Mouse (Mus musculus) C2C12 (cell line): ENCODE measurements at regions not wholly inside any gene's neighbourhood (a gene's known extent, or its start where the extent isn't known, plus 50 kb on each side); places are given as distances from the start of the nearest gene placed in this dataset.

ENCODE experiments used
- H3K27me3 ChIP-seq: one replicate; pipeline ENCODE4 v1.6.1; 2011; ENCODE audit not compliant: control insufficient read depth, insufficient read depth, insufficient read length
- H3K36me3 ChIP-seq: one replicate; pipeline ENCODE4 v1.6.1; 2011; ENCODE audit not compliant: control insufficient read depth, insufficient read depth
- H3K4me3 ChIP-seq: one replicate; pipeline ENCODE4 v1.5.1; 2011; ENCODE audit warnings: mild to moderate bottlenecking, control low read depth; ENCODE audit not compliant: poor library complexity, insufficient read depth, severe bottlenecking
- H3K79me2 ChIP-seq: one replicate; pipeline ENCODE4 v1.6.1; 2011; ENCODE audit not compliant: control insufficient read depth, insufficient read depth
- H3K79me3 ChIP-seq: one replicate; pipeline ENCODE4 v1.6.1; 2011; ENCODE audit warnings: low read depth, control low read depth
- H3ac ChIP-seq: one replicate; pipeline ENCODE3; 2011; ENCODE audit warnings: low read depth; ENCODE audit not compliant: control insufficient read depth, insufficient read length
- CEBPB ChIP-seq: IDR thresholded peaks from one replicate; pipeline ENCODE4 v1.6.1; 2011; ENCODE audit warnings: low read depth, mild to moderate bottlenecking, control low read depth, moderate library complexity
- CTCF ChIP-seq: IDR thresholded peaks from one replicate; pipeline ENCODE4 v1.5.1; 2011; ENCODE audit not compliant: control insufficient read depth, insufficient read depth, insufficient read length
- FOSL1 ChIP-seq: IDR thresholded peaks from one replicate; pipeline ENCODE4 v1.8.0; 2011; ENCODE audit warnings: mild to moderate bottlenecking, low read length; ENCODE audit not compliant: poor library complexity, insufficient read depth, severe bottlenecking
- MAX ChIP-seq: IDR thresholded peaks from one replicate; pipeline ENCODE4 v1.6.1; 2011; ENCODE audit warnings: mild to moderate bottlenecking, control low read depth
- MYOD1 ChIP-seq: IDR thresholded peaks from one replicate; pipeline ENCODE4 v1.6.1; 2011; ENCODE audit warnings: low read depth; ENCODE audit not compliant: control insufficient read depth, insufficient read length
- MYOG ChIP-seq: IDR thresholded peaks from one replicate; pipeline ENCODE4 v1.6.1; 2011; ENCODE audit not compliant: control insufficient read depth, insufficient read length; ENCODE audit errors: extremely low read depth
- USF1 ChIP-seq: IDR thresholded peaks from one replicate; pipeline ENCODE4 v1.6.1; 2011; ENCODE audit warnings: low read depth, mild to moderate bottlenecking, control low read depth, moderate library complexity

- H3ac ChIP-seq, result no peak overlapping the region
- no peak overlapping the region for H3K4me3 ChIP-seq
- no peaks in the 10 kb centered on the region for H3K36me3 ChIP-seq
- TF ChIP-seq CEBPB (no peak), MAX (no peak), MYOD1 (no peak), MYOG (no peak), FOSL1 (no peak), USF1 (no peak)
- no peaks in the 10 kb centered on the region for H3K79me2 ChIP-seq
- H3K79me3 ChIP-seq, result no peaks in the 10 kb centered on the region
- H3K27me3 ChIP-seq, result no peaks in the 10 kb centered on the region
Observed at GRCm38 (mm10) chr15:27013906-27014658, 118.7 kb upstream of the Fbxl7 start.

GRCm38 (mm10) chr15:27014659-27014974, 119.2 kb upstream of the Fbxl7 start:
- Histone ChIP-seq H3K36me3 (no peaks in the 10 kb centered on the region), H3K27me3 (no peaks in the 10 kb centered on the region), H3ac (no peak overlapping the region), H3K4me3 (no peak overlapping the region), H3K79me2 (no peaks in the 10 kb centered on the region), H3K79me3 (no peaks in the 10 kb centered on the region)
- TF ChIP-seq MYOG, result no peak
- TF ChIP-seq FOSL1, result no peak
- TF ChIP-seq MAX, result no peak
- TF ChIP-seq CTCF, result no peak
- no peak for TF ChIP-seq CEBPB
- TF ChIP-seq MYOD1, result no peak
- TF ChIP-seq USF1, result no peak

- TF ChIP-seq MYOG, result no peak
- TF ChIP-seq CTCF, result no peak
- no peak for TF ChIP-seq MAX
- Histone ChIP-seq H3K79me2 (no peaks in the 10 kb centered on the region), H3K27me3 (no peaks in the 10 kb centered on the region), H3ac (no peak overlapping the region), H3K4me3 (no peak overlapping the region), H3K36me3 (no peaks in the 10 kb centered on the region), H3K79me3 (no peaks in the 10 kb centered on the region)
Observed at GRCm38 (mm10) chr15:27020471-27020870, 125.1 kb upstream of the Fbxl7 start.

GRCm38 (mm10) chr15:27033261-27033660, 137.9 kb upstream of the Fbxl7 start:
- Histone ChIP-seq H3ac (no peak overlapping the region), H3K4me3 (no peak overlapping the region), H3K27me3 (peaks cover 7% of the 10 kb centered on the region), H3K79me2 (no peaks in the 10 kb centered on the region), H3K36me3 (no peaks in the 10 kb centered on the region), H3K79me3 (no peaks in the 10 kb centered on the region)
- TF ChIP-seq USF1, result no peak
- no peak for TF ChIP-seq CTCF
- no peak for TF ChIP-seq MYOD1
- no peak for TF ChIP-seq FOSL1
- TF ChIP-seq CEBPB, result no peak
- TF ChIP-seq MYOG, result no peak
- no peak for TF ChIP-seq MAX

GRCm38 (mm10) chr15:27043788-27044187, 148.4 kb upstream of the Fbxl7 start:
- no peaks in the 10 kb centered on the region for H3K36me3 ChIP-seq
- H3K4me3 ChIP-seq, result no peak overlapping the region
- TF ChIP-seq MAX, result no peak
- TF ChIP-seq USF1, result no peak
- TF ChIP-seq MYOG, result no peak
- TF ChIP-seq CEBPB, result no peak
- TF ChIP-seq MYOD1, result no peak
- TF ChIP-seq FOSL1, result no peak
- no peaks in the 10 kb centered on the region for H3K27me3 ChIP-seq
- no peaks in the 10 kb centered on the region for H3K79me2 ChIP-seq
- H3ac ChIP-seq, result no peak overlapping the region
- H3K79me3 ChIP-seq, result no peaks in the 10 kb centered on the region

GRCm38 (mm10) chr15:27050673-27051072, 155.3 kb upstream of the Fbxl7 start:
- no peak for TF ChIP-seq USF1
- no peak for TF ChIP-seq FOSL1
- TF ChIP-seq MYOD1, result no peak
- no peak for TF ChIP-seq MAX
- TF ChIP-seq CEBPB, result no peak
- TF ChIP-seq CTCF, result no peak
- no peak for TF ChIP-seq MYOG
- Histone ChIP-seq H3K4me3 (no peak overlapping the region), H3K27me3 (no peaks in the 10 kb centered on the region), H3K36me3 (no peaks in the 10 kb centered on the region), H3K79me3 (no peaks in the 10 kb centered on the region), H3ac (no peak overlapping the region), H3K79me2 (no peaks in the 10 kb centered on the region)
